Mouse (Mus musculus): ENCODE measurements around the gene Tmem234. TPM values are rescaled to one million over a fixed set of nuclear protein-coding genes. Genes with fewer than 3 reads are reported as not detected.

Gene Tmem234
- total RNA-seq, 1 experiment: 172 TPM

- Histone ChIP-seq H3K36me3 (ENCODE audit: control insufficient read depth, insufficient read depth, low read length, poor library complexity, severe bottlenecking) (peaks cover 6% of the 10 kb centered on the region), H3K4me3 (ENCODE audit: insufficient read depth in 1 of 2, low read depth in 1 of 2, low read length in 2 of 2, poor library complexity in 1 of 2, severe bottlenecking in 1 of 2) (no peak overlapping the region), H3K4me1 (ENCODE audit: control insufficient read depth in 2 of 2, insufficient read depth in 2 of 2, low read length in 2 of 2, poor library complexity in 1 of 2) (peaks cover 0 to 10% of the 10 kb centered on the region in 2 experiments; a peak in 1 of 4 replicates), H3K9ac (ENCODE audit: insufficient read depth, low read depth, low read length, poor library complexity, severe bottlenecking) (no peak overlapping the region), H3K27ac (ENCODE audit: insufficient read depth, low read depth, low read length, poor library complexity, severe bottlenecking) (no peak overlapping the region), H3K9me3 (ENCODE audit: control insufficient read depth, insufficient read depth, low read depth, low read length) (no peaks in the 10 kb centered on the region)
- TF ChIP-seq CHD2 (IDR thresholded peaks at IDR 0.05; ENCODE audit: low read depth, low read length) (no peak), MAFK (IDR thresholded peaks at IDR 0.05; ENCODE audit: insufficient read depth, low read depth, low read length) (no peak), ZNF384 (IDR thresholded peaks at IDR 0.05; ENCODE audit: low read depth, low read length) (no peak), ZC3H11A (IDR thresholded peaks at IDR 0.05; ENCODE audit: borderline replicate concordance, low read depth, low read length) (no peak), HCFC1 (IDR thresholded peaks at IDR 0.05; ENCODE audit: borderline replicate concordance, insufficient read depth, low read length) (no peak)
- in situ Hi-C loops (cut with MboI; ENCODE audit: low sequenced_read_pairs in 2 of 2, unreplicated experiment in 2 of 2): no loop called here
- DNase-seq (ENCODE audit: low read depth, low spot score): no peak
Observed at GRCm38 (mm10) chr4:129586943-129587342, 13.5 kb upstream of the Tmem234 start.

DNA sequence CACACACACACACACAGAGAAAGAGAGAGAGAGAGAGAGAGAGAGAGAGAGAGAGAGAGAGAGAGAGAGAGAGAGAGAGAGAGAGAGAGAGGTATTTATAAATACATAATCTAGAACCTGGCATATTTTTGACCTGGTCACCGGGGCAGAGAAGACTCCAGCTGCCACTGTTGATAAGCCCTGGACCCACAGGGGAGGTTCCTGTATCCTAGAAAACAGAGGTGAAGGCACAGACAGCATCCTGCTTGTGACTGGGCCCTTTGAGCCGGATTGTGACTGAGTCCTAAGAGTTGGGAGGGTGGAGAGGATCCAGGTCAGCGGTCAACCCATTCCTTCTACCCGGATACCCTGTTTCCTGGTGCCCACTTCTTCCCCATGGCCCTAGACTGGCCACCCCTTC is 11.6 kb upstream of the Tmem234 start:
- no peak overlapping the region for H3K27ac ChIP-seq (ENCODE audit: insufficient read depth, low read depth, low read length, poor library complexity, severe bottlenecking)
- TF ChIP-seq HCFC1 (IDR thresholded peaks at IDR 0.05; ENCODE audit: borderline replicate concordance, insufficient read depth, low read length) (no peak), CHD2 (IDR thresholded peaks at IDR 0.05; ENCODE audit: low read depth, low read length) (no peak), ZNF384 (IDR thresholded peaks at IDR 0.05; ENCODE audit: low read depth, low read length) (no peak), ZC3H11A (IDR thresholded peaks at IDR 0.05; ENCODE audit: borderline replicate concordance, low read depth, low read length) (no peak)
- peaks cover 0 to 8% of the 10 kb centered on the region in 2 experiments; a peak in 1 of 4 replicates for H3K4me1 ChIP-seq (ENCODE audit: control insufficient read depth in 2 of 2, insufficient read depth in 2 of 2, low read length in 2 of 2, poor library complexity in 1 of 2)
- H3K4me3 ChIP-seq (ENCODE audit: insufficient read depth in 1 of 2, low read depth in 1 of 2, low read length in 2 of 2, poor library complexity in 1 of 2, severe bottlenecking in 1 of 2): no peak overlapping the region
- H3K36me3 ChIP-seq (ENCODE audit: control insufficient read depth, insufficient read depth, low read length, poor library complexity, severe bottlenecking): peaks cover 23% of the 10 kb centered on the region
- H3K9me3 ChIP-seq (ENCODE audit: control insufficient read depth, insufficient read depth, low read depth, low read length): no peaks in the 10 kb centered on the region
- in situ Hi-C loops (cut with MboI; ENCODE audit: low sequenced_read_pairs in 2 of 2, unreplicated experiment in 2 of 2): no loop called here
- H3K9ac ChIP-seq (ENCODE audit: insufficient read depth, low read depth, low read length, poor library complexity, severe bottlenecking): no peak overlapping the region
- no peak for DNase-seq (ENCODE audit: low read depth, low spot score)

- peak; percentile 85 for DNase-seq (ENCODE audit: low read depth, low spot score)
- peak overlapping the region; percentile 70 for H3K27ac ChIP-seq (ENCODE audit: insufficient read depth, low read depth, low read length, poor library complexity, severe bottlenecking)
- TF ChIP-seq HCFC1 (IDR thresholded peaks at IDR 0.05; ENCODE audit: borderline replicate concordance, insufficient read depth, low read length): no peak
- TF ChIP-seq CHD2 (IDR thresholded peaks at IDR 0.05; ENCODE audit: low read depth, low read length): no peak
- TF ChIP-seq MAFK (IDR thresholded peaks at IDR 0.05; ENCODE audit: insufficient read depth, low read depth, low read length): no peak
- no peak for TF ChIP-seq ZC3H11A (IDR thresholded peaks at IDR 0.05; ENCODE audit: borderline replicate concordance, low read depth, low read length)
- TF ChIP-seq ZNF384 (IDR thresholded peaks at IDR 0.05; ENCODE audit: low read depth, low read length): no peak
- peaks cover 10% of the 10 kb centered on the region; the same call in 1 of the 2 replicates for H3K36me3 ChIP-seq (ENCODE audit: control insufficient read depth, insufficient read depth, low read length, poor library complexity, severe bottlenecking)
- H3K4me3 ChIP-seq (ENCODE audit: insufficient read depth in 1 of 2, low read depth in 1 of 2, low read length in 2 of 2, poor library complexity in 1 of 2, severe bottlenecking in 1 of 2): no peak overlapping the region
- in situ Hi-C loops (cut with MboI; ENCODE audit: low sequenced_read_pairs in 2 of 2, unreplicated experiment in 2 of 2): no loop called here
- peaks cover 6 to 21% of the 10 kb centered on the region in 2 experiments; a peak in 1 of 4 replicates for H3K4me1 ChIP-seq (ENCODE audit: control insufficient read depth in 2 of 2, insufficient read depth in 2 of 2, low read length in 2 of 2, poor library complexity in 1 of 2)
- no peaks in the 10 kb centered on the region for H3K9me3 ChIP-seq (ENCODE audit: control insufficient read depth, insufficient read depth, low read depth, low read length)
- peak overlapping the region; percentile 38; the same call in 1 of the 2 replicates for H3K9ac ChIP-seq (ENCODE audit: insufficient read depth, low read depth, low read length, poor library complexity, severe bottlenecking)
Observed at GRCm38 (mm10) chr4:129608426-129609025, 8.1 kb downstream of the Tmem234 start.

- no peak overlapping the region for H3K4me3 ChIP-seq (ENCODE audit: insufficient read depth in 1 of 2, low read depth in 1 of 2, low read length in 2 of 2, poor library complexity in 1 of 2, severe bottlenecking in 1 of 2)
- in situ Hi-C loops (cut with MboI; ENCODE audit: low sequenced_read_pairs in 2 of 2, unreplicated experiment in 2 of 2): no loop called here
- H3K36me3 ChIP-seq (ENCODE audit: control insufficient read depth, insufficient read depth, low read length, poor library complexity, severe bottlenecking): peaks cover 10% of the 10 kb centered on the region; the same call in 1 of the 2 replicates
- H3K4me1 ChIP-seq (ENCODE audit: control insufficient read depth in 2 of 2, insufficient read depth in 2 of 2, low read length in 2 of 2, poor library complexity in 1 of 2): peaks cover 4 to 25% of the 10 kb centered on the region in 2 experiments; a peak in 2 of 4 replicates
- H3K9me3 ChIP-seq (ENCODE audit: control insufficient read depth, insufficient read depth, low read depth, low read length): no peaks in the 10 kb centered on the region
- H3K27ac ChIP-seq (ENCODE audit: insufficient read depth, low read depth, low read length, poor library complexity, severe bottlenecking): peak overlapping the region; percentile 55
- TF ChIP-seq ZC3H11A (IDR thresholded peaks at IDR 0.05; ENCODE audit: borderline replicate concordance, low read depth, low read length): no peak
- TF ChIP-seq ZNF384 (IDR thresholded peaks at IDR 0.05; ENCODE audit: low read depth, low read length): no peak
- TF ChIP-seq CHD2 (IDR thresholded peaks at IDR 0.05; ENCODE audit: low read depth, low read length): no peak
- no peak for TF ChIP-seq HCFC1 (IDR thresholded peaks at IDR 0.05; ENCODE audit: borderline replicate concordance, insufficient read depth, low read length)
- TF ChIP-seq MAFK (IDR thresholded peaks at IDR 0.05; ENCODE audit: insufficient read depth, low read depth, low read length): no peak
- no peak for DNase-seq (ENCODE audit: low read depth, low spot score)
- peak overlapping the region; percentile 29; the same call in 1 of the 2 replicates for H3K9ac ChIP-seq (ENCODE audit: insufficient read depth, low read depth, low read length, poor library complexity, severe bottlenecking)
Observed at GRCm38 (mm10) chr4:129609139-129609631, 8.7 kb downstream of the Tmem234 start.

All from ES-E14 (cell line).